Mouse (Mus musculus) spleen, adult 2 months (tissue): ENCODE results near the gene Rab31.

Experiments
- CTCF ChIP-seq: fragments of 200-500 bp; IDR thresholded peaks from 2 replicates; pipeline ENCODE4 v1.5.1; 2011; ENCODE audit warnings: mild to moderate bottlenecking, inconsistent platforms; ENCODE audit not compliant: insufficient read depth, insufficient read length, insufficient replicate concordance; ENCODE audit errors: extremely low read depth
- POLR2A ChIP-seq: fragments of 200-500 bp; IDR thresholded peaks from 2 replicates; pipeline ENCODE4 v1.6.1; 2011; ENCODE audit warnings: low read depth, low read length, inconsistent platforms

DNA sequence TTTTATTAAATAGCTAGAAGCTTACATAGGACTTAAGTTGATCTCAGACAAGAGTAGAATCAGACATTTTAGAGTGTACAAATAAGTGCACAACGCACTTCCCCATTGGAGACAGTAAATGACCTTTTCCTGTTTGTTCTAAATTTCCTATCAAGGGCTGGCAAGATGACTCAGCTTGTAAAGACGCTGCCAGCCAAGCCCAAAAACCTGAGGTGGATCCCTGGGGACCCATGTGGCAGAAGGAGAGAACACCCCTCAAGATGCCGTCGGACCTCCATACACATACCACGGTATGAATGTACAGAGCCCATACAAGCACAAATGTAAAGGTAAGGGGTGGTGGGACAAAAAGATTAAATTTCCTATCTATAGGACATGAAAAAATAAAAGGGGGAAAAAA, 35.4 kb downstream of the Rab31 start:
- TF ChIP-seq CTCF: no peak
- TF ChIP-seq POLR2A: no peak
